Mouse (Mus musculus) ovary, postnatal 10 days (tissue): ENCODE measurements around the gene Ugt2b1.
"Not testable (repeated sequence)": the region's sequence is repeated elsewhere in the genome, so short reads cannot be mapped to it uniquely, and the experiment has no call there.

Experiments used
- DNase-seq: peaks from one replicate; pipeline ENCODE4 v3.0.0; 2022; ENCODE audit warnings: low spot score

Gene Ugt2b1

GRCm38 (mm10) chr5:86926426-86926825, at the start of gene Ugt2b1:
Gene Ugt2b1 (minus strand): TSS chr5:86926530.
- no peak for DNase-seq

- DNase-seq = not testable (repeated sequence)
Observed at GRCm38 (mm10) chr5:86967271-86967670, 40.9 kb upstream of the Ugt2b1 start.

- not testable (repeated sequence) for DNase-seq
Observed at GRCm38 (mm10) chr5:86962849-86963248, 36.5 kb upstream of the Ugt2b1 start.

- no peak for DNase-seq
Observed at GRCm38 (mm10) chr5:86961587-86962358, 35.4 kb upstream of the Ugt2b1 start.

GRCm38 (mm10) chr5:86960504-86960903, 34.2 kb upstream of the Ugt2b1 start:
- DNase-seq = no peak

GRCm38 (mm10) chr5:86942111-86942510, 15.8 kb upstream of the Ugt2b1 start:
- no peak for DNase-seq

- no peak for DNase-seq
Observed at GRCm38 (mm10) chr5:86920661-86921233, 5.6 kb downstream of the Ugt2b1 start.

- DNase-seq = no peak
Observed at GRCm38 (mm10) chr5:86911357-86912099, 14.8 kb downstream of the Ugt2b1 start.

- DNase-seq = no peak
Observed at GRCm38 (mm10) chr5:86910770-86911169, 15.6 kb downstream of the Ugt2b1 start.

- DNase-seq = no peak
Observed at GRCm38 (mm10) chr5:86906758-86907157, 19.6 kb downstream of the Ugt2b1 start, which contains the start of gene Ugt2b34. Gene Ugt2b34 (minus strand): TSS chr5:86906937.

- DNase-seq = no peak
Observed at GRCm38 (mm10) chr5:86889933-86890332, 36.4 kb downstream of the Ugt2b1 start.

GRCm38 (mm10) chr5:86888420-86888819, 37.9 kb downstream of the Ugt2b1 start:
- no peak for DNase-seq

GRCm38 (mm10) chr5:86887081-86887480, 39.2 kb downstream of the Ugt2b1 start:
- DNase-seq = no peak

- no peak for DNase-seq
Observed at GRCm38 (mm10) chr5:86886620-86887019, 39.7 kb downstream of the Ugt2b1 start.

GRCm38 (mm10) chr5:86871877-86872276, 54.5 kb downstream of the Ugt2b1 start:
- DNase-seq = no peak
